Mouse (Mus musculus) liver, embryonic 14.5 days (tissue): ENCODE data around the gene Coq8a.

Experiments used
- CTCF ChIP-seq: IDR thresholded peaks from 2 replicates; pipeline ENCODE4 v1.5.1; 2016; ENCODE audit warnings: antibody characterized with exemption, low read depth, control low read depth
- EP300 ChIP-seq: IDR thresholded peaks from 2 replicates; pipeline ENCODE4 v1.6.1; 2016; ENCODE audit warnings: antibody characterized with exemption, low read depth

- no peak for TF ChIP-seq CTCF
- no peak for TF ChIP-seq EP300
Observed at GRCm38 (mm10) chr1:180226766-180227165, 27.4 kb upstream of the Coq8a start.
